Mouse (Mus musculus) testis, adult 2 months (tissue): ENCODE results near the gene Inip.

Source experiments
- CTCF ChIP-seq: fragments of 200-500 bp; IDR thresholded peaks from 2 replicates; pipeline ENCODE4 v1.5.1; 2012; ENCODE audit warnings: low read depth, mild to moderate bottlenecking, inconsistent platforms, low read length, moderate library complexity; ENCODE audit not compliant: control insufficient read depth, insufficient read depth, insufficient replicate concordance
- POLR2A ChIP-seq: fragments of 200-500 bp; IDR thresholded peaks from 2 replicates; pipeline ENCODE4 v1.6.1; 2012; ENCODE audit warnings: low read depth, mild to moderate bottlenecking, inconsistent platforms, low read length, moderate library complexity; ENCODE audit not compliant: control insufficient read depth

GRCm38 (mm10) chr4:59803358-59803757 lies 2.0 kb upstream of the Inip start:
- TF ChIP-seq CTCF = no peak
- TF ChIP-seq POLR2A = no peak
